Mouse (Mus musculus): ENCODE measurements around the gene Eef1akmt2. TPM values are rescaled to one million over a fixed set of nuclear protein-coding genes. Genes with fewer than 3 reads are reported as not detected.

Gene Eef1akmt2
- polyA plus RNA-seq, 1 experiment from 2014 or later = 31.4 TPM

GRCm38 (mm10) chr7:132816528-132816927 lies 35.9 kb downstream of the Eef1akmt2 start:
- no peaks in the 10 kb centered on the region for H3K9me3 ChIP-seq (replicated peaks)
- no peak overlapping the region for H3K4me2 ChIP-seq
- peaks cover 10% of the 10 kb centered on the region for H3K27me3 ChIP-seq (replicated peaks)
- no peaks in the 10 kb centered on the region for H3K36me3 ChIP-seq
- 84% methylated on average over 2 of the region's 2 CpGs for WGBS (ENCODE audit: insufficient replicate concordance)
- no peak for ATAC-seq
- H3K9ac ChIP-seq = no peak overlapping the region
- H3K27ac ChIP-seq = no peak overlapping the region
- H3K4me3 ChIP-seq = no peak overlapping the region
- H3K4me1 ChIP-seq = peaks cover 26% of the 10 kb centered on the region

GRCm38 (mm10) chr7:132815081-132815480 lies 37.4 kb downstream of the Eef1akmt2 start:
- no peak overlapping the region for H3K9ac ChIP-seq
- H3K27me3 ChIP-seq (replicated peaks) = peaks cover 10% of the 10 kb centered on the region
- no peak overlapping the region for H3K4me2 ChIP-seq
- ATAC-seq = no peak
- H3K36me3 ChIP-seq = no peaks in the 10 kb centered on the region
- H3K9me3 ChIP-seq (replicated peaks) = no peaks in the 10 kb centered on the region
- H3K4me1 ChIP-seq = peaks cover 40% of the 10 kb centered on the region
- no peak overlapping the region for H3K4me3 ChIP-seq
- H3K27ac ChIP-seq = no peak overlapping the region
- WGBS (ENCODE audit: insufficient replicate concordance) = 77% methylated on average over 5 of the region's 5 CpGs

- peak overlapping the region; percentile 98 for H3K4me2 ChIP-seq
- ATAC-seq = no peak
- WGBS (ENCODE audit: insufficient replicate concordance) = 4% methylated on average over 7 of the region's 7 CpGs
- H3K9me3 ChIP-seq (replicated peaks) = no peaks in the 10 kb centered on the region
- H3K27me3 ChIP-seq (replicated peaks) = peaks cover 10% of the 10 kb centered on the region
- peaks cover 50% of the 10 kb centered on the region for H3K4me1 ChIP-seq
- H3K9ac ChIP-seq = peak overlapping the region; percentile 79
- no peaks in the 10 kb centered on the region for H3K36me3 ChIP-seq
- H3K27ac ChIP-seq = peak overlapping the region; percentile 83
- H3K4me3 ChIP-seq = peak overlapping the region; percentile 70
Measured at GRCm38 (mm10) chr7:132814089-132814450, 38.4 kb downstream of the Eef1akmt2 start.

GRCm38 (mm10) chr7:132813416-132814088 lies 38.9 kb downstream of the Eef1akmt2 start, which contains the start of gene Fam53b:
Gene Fam53b, minus strand, starts transcription at chr7:132813886.
- Histone ChIP-seq H3K9me3 (replicated peaks) (no peaks in the 10 kb centered on the region), H3K27ac (peak within 1 kb of the TSS; percentile 83), H3K4me1 (peaks cover 55% of the 10 kb centered on the region), H3K4me2 (peak within 1 kb of the TSS; percentile 98), H3K36me3 (no peaks in the 10 kb centered on the region), H3K27me3 (replicated peaks) (peaks cover 10% of the 10 kb centered on the region), H3K9ac (peak within 1 kb of the TSS; percentile 79), H3K4me3 (peak within 1 kb of the TSS; percentile 70)
- ATAC-seq = peak; percentile 47
- WGBS (ENCODE audit: insufficient replicate concordance) = under 1% methylated on average over 80 of the region's 85 CpGs

GRCm38 (mm10) chr7:132812619-132813415 lies 39.7 kb downstream of the Eef1akmt2 start:
- peaks cover 10% of the 10 kb centered on the region for H3K27me3 ChIP-seq (replicated peaks)
- no peaks in the 10 kb centered on the region for H3K9me3 ChIP-seq (replicated peaks)
- H3K9ac ChIP-seq = peak overlapping the region; percentile 79
- peak overlapping the region; percentile 70 for H3K4me3 ChIP-seq
- peak overlapping the region; percentile 98 for H3K4me2 ChIP-seq
- H3K27ac ChIP-seq = peak overlapping the region; percentile 83
- H3K36me3 ChIP-seq = no peaks in the 10 kb centered on the region
- ATAC-seq = peak; percentile 38
- under 1% methylated on average over 59 of the region's 59 CpGs for WGBS (ENCODE audit: insufficient replicate concordance)
- H3K4me1 ChIP-seq = peaks cover 63% of the 10 kb centered on the region

- H3K9ac ChIP-seq = peak overlapping the region; percentile 79
- no peaks in the 10 kb centered on the region for H3K9me3 ChIP-seq (replicated peaks)
- no peaks in the 10 kb centered on the region for H3K36me3 ChIP-seq
- peak overlapping the region; percentile 98 for H3K4me2 ChIP-seq
- peak overlapping the region; percentile 70 for H3K4me3 ChIP-seq
- WGBS (ENCODE audit: insufficient replicate concordance) = 4% methylated on average over 23 of the region's 23 CpGs
- peak overlapping the region; percentile 83 for H3K27ac ChIP-seq
- H3K27me3 ChIP-seq (replicated peaks) = peaks cover 10% of the 10 kb centered on the region
- peak; percentile 22 for ATAC-seq
- peaks cover 71% of the 10 kb centered on the region for H3K4me1 ChIP-seq
Measured at GRCm38 (mm10) chr7:132811716-132812618, 40.5 kb downstream of the Eef1akmt2 start.

GRCm38 (mm10) chr7:132810879-132811278 lies 41.6 kb downstream of the Eef1akmt2 start:
- peak overlapping the region; percentile 83 for H3K27ac ChIP-seq
- H3K9me3 ChIP-seq (replicated peaks) = no peaks in the 10 kb centered on the region
- peak overlapping the region; percentile 98 for H3K4me2 ChIP-seq
- no peaks in the 10 kb centered on the region for H3K36me3 ChIP-seq
- H3K9ac ChIP-seq = peak overlapping the region; percentile 79; the same call in 1 of the 2 replicates
- H3K4me1 ChIP-seq = peaks cover 82% of the 10 kb centered on the region
- H3K27me3 ChIP-seq (replicated peaks) = peaks cover 10% of the 10 kb centered on the region
- peak overlapping the region; percentile 70 for H3K4me3 ChIP-seq
- ATAC-seq = peak; percentile 72
- WGBS (ENCODE audit: insufficient replicate concordance) = 92% methylated on average over 1 of the region's 1 CpGs

GRCm38 (mm10) chr7:132810368-132810767 lies 42.1 kb downstream of the Eef1akmt2 start:
- ATAC-seq = no peak

GRCm38 (mm10) chr7:132809721-132810120 lies 42.8 kb downstream of the Eef1akmt2 start:
- Histone ChIP-seq H3K27me3 (replicated peaks) (peaks cover 10% of the 10 kb centered on the region), H3K4me1 (peaks cover 94% of the 10 kb centered on the region), H3K4me2 (peak overlapping the region; percentile 54), H3K36me3 (no peaks in the 10 kb centered on the region), H3K27ac (peak overlapping the region; percentile 80), H3K9ac (peak overlapping the region; percentile 52; the same call in 1 of the 2 replicates), H3K9me3 (replicated peaks) (no peaks in the 10 kb centered on the region), H3K4me3 (no peak overlapping the region)
- WGBS (ENCODE audit: insufficient replicate concordance) = 55% methylated on average over 6 of the region's 6 CpGs
- no peak for ATAC-seq

More at GRCm38 (mm10) chr7:132810368-132810767, 42.1 kb downstream of the Eef1akmt2 start:
- Histone ChIP-seq H3K27me3 (replicated peaks) (peaks cover 10% of the 10 kb centered on the region), H3K4me3 (no peak overlapping the region), H3K27ac (peak overlapping the region; percentile 80), H3K9ac (peak overlapping the region; percentile 52; the same call in 1 of the 2 replicates), H3K4me2 (peak overlapping the region; percentile 98), H3K36me3 (no peaks in the 10 kb centered on the region), H3K4me1 (peaks cover 87% of the 10 kb centered on the region), H3K9me3 (replicated peaks) (no peaks in the 10 kb centered on the region)
- 50% methylated on average over 6 of the region's 6 CpGs for WGBS (ENCODE audit: insufficient replicate concordance)

- WGBS (ENCODE audit: insufficient replicate concordance) = 9% methylated on average over 20 of the region's 20 CpGs
- ATAC-seq = no peak
- H3K4me1 ChIP-seq = peaks cover 97% of the 10 kb centered on the region
- peak overlapping the region; percentile 54 for H3K4me2 ChIP-seq
- H3K27me3 ChIP-seq (replicated peaks) = peaks cover 10% of the 10 kb centered on the region
- H3K9ac ChIP-seq = peak overlapping the region; percentile 52
- no peaks in the 10 kb centered on the region for H3K9me3 ChIP-seq (replicated peaks)
- H3K27ac ChIP-seq = peak overlapping the region; percentile 80
- H3K4me3 ChIP-seq = peak overlapping the region; percentile 14; the same call in 1 of the 2 replicates
- H3K36me3 ChIP-seq = no peaks in the 10 kb centered on the region
Measured at GRCm38 (mm10) chr7:132808841-132809682, 43.4 kb downstream of the Eef1akmt2 start.

Measured in liver, embryonic 12.5 days (tissue).